Mouse (Mus musculus) testis, adult 2 months (tissue): Measurements from ENCODE around the gene Slc37a4. TPM values are rescaled to one million over a fixed set of nuclear protein-coding genes. Genes with fewer than 3 reads are reported as not detected.
"Not testable (repeated sequence)": the region's sequence is repeated elsewhere in the genome, so short reads cannot be mapped to it uniquely, and the experiment has no call there.

ENCODE experiments used
- H3K27ac ChIP-seq: fragments of 200-500 bp; 2 replicates; pipeline ENCODE4 v1.5.1; 2012; ENCODE audit warnings: low read depth, low read length; ENCODE audit not compliant: control insufficient read depth, insufficient read depth
- H3K27me3 ChIP-seq: fragments of 200-500 bp; 2 replicates; pipeline ENCODE4 v1.6.1; 2012; ENCODE audit warnings: mild to moderate bottlenecking, low read length, moderate library complexity; ENCODE audit not compliant: control insufficient read depth, insufficient read depth
- H3K36me3 ChIP-seq: fragments of 200-500 bp; 2 replicates; pipeline ENCODE4 v1.6.1; 2012; ENCODE audit warnings: mild to moderate bottlenecking, low read length; ENCODE audit not compliant: control insufficient read depth, insufficient read depth
- H3K4me1 ChIP-seq: fragments of 200-500 bp; 2 replicates; pipeline ENCODE4 v1.6.1; 2012; ENCODE audit warnings: low read length; ENCODE audit not compliant: control insufficient read depth, insufficient read depth
- H3K4me3 ChIP-seq: fragments of 200-500 bp; 2 replicates; pipeline ENCODE4 v1.5.1; 2012; ENCODE audit warnings: low read depth, mild to moderate bottlenecking, low read length, moderate library complexity, mixed read lengths; ENCODE audit not compliant: control insufficient read depth
- CTCF ChIP-seq: fragments of 200-500 bp; IDR thresholded peaks from 2 replicates; pipeline ENCODE4 v1.5.1; 2012; ENCODE audit warnings: low read depth, mild to moderate bottlenecking, inconsistent platforms, low read length, moderate library complexity; ENCODE audit not compliant: control insufficient read depth, insufficient read depth, insufficient replicate concordance
- POLR2A ChIP-seq: fragments of 200-500 bp; IDR thresholded peaks from 2 replicates; pipeline ENCODE4 v1.6.1; 2012; ENCODE audit warnings: low read depth, mild to moderate bottlenecking, inconsistent platforms, low read length, moderate library complexity; ENCODE audit not compliant: control insufficient read depth
- polyA plus RNA-seq: library from polyadenylated mRNA; depleted of rRNA; stranded (reverse); fragments of >200 nt; gene quantifications from 2 replicates; pipeline ENCODE4 v1.2.3, GENCODE M21; 2012

Slc37a4 gene
- polyA plus RNA-seq, 1 experiment: 14.1 TPM

DNA sequence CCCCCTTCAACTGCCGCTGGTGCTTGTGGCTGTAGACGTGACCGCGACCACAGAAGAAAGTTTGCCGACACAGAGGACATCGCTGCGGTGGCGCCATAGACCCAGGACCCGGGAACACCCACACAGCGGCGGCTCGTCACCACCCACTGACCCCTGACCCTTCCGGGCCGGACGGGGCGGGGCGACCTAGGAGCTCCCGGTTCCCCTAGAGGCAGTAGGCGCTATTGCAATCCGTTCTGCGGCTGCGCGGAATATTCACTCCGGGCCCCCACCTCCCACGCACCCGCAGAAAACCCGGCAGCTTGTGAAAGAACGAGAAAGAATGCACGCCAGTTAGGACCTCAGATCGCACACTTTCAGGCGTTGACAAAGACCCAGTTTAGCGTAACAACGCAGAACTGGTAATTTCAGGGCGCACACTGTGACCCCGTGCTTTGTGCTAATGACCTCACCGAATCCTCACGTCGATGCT, 21.3 kb downstream of the Slc37a4 start:
- Histone ChIP-seq H3K27me3 (no peaks in the 10 kb centered on the region), H3K4me1 (peaks cover 13% of the 10 kb centered on the region), H3K4me3 (peak overlapping the region; percentile 93), H3K36me3 (no peaks in the 10 kb centered on the region), H3K27ac (peak overlapping the region; percentile 98)
- TF ChIP-seq CTCF (peak; percentile 72), POLR2A (peak; percentile 86)

DNA sequence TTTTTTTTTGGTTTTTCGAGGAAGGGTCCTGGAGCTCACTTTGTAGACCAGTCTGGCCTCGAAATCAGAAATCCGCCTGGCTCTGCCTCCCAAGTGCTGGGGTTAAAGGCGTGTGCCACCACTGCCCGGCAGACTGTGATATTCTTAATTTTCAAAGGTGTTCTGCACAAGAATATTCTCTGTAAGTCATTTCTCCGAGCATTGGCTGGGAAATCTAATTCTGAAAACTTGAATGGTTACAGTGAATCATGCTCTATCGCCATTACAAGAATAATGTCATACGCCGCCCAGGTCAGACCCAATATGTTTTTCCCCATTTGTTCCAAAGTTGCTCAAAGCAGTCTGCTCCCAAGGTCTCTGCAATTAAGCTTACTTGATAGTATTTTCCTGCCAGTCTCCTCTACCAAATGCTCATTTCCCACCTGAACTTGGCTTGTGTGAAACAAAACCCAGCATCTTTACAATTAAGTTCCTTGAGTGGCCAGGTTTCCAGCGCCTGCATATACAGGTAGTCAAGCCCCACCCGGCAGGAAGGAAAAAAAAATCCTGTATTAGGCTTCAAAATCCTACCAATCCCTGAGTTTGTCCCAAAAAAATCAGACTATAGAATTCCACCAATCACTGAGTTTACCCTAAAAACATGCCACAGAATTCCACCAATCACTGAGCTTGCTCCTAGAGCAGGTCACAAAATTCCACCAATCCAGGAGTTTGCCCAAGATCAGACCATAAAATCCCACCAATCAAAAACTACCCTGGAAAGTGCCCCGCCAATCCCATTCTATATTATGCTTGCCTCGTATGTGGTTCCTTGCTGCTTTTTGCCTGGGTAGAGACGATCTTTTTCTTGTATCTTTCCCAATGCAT, 22.1 kb downstream of the Slc37a4 start, which contains the start of gene Ccdc84:
Gene Ccdc84, minus strand, starts transcription at position 51 of the 867 bp plus-strand sequence.
- no peak for TF ChIP-seq POLR2A
- no peak for TF ChIP-seq CTCF
- H3K4me1 ChIP-seq: peaks cover 13% of the 10 kb centered on the region
- H3K27ac ChIP-seq: peak within 1 kb of the TSS; percentile 98
- no peaks in the 10 kb centered on the region for H3K36me3 ChIP-seq
- H3K4me3 ChIP-seq: peak within 1 kb of the TSS; percentile 93
- no peaks in the 10 kb centered on the region for H3K27me3 ChIP-seq

DNA sequence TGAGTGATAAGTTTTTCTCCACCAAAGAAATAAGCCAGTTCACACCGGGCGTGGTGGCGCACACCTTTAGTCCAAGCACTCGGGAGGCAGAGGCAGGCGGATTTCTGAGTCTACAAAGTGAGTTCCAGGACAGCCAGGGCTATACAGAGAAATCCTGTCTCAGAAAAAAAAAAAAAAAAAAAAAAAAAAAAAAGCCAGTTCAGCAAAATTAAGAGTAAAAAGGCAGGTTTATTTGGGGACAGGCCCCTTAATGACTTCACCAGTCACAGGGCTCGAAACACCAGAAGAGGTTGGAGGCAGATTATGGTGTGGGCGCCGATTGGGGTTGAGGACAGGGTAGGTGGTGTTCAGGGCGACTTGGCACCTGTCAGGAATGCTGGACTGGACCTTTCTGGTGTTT, 23.1 kb downstream of the Slc37a4 start:
- H3K4me1 ChIP-seq: peaks cover 13% of the 10 kb centered on the region
- H3K27me3 ChIP-seq, H3K4me3 ChIP-seq, H3K36me3 ChIP-seq: not testable (repeated sequence)
- H3K27ac ChIP-seq: peak overlapping the region; percentile 78; the same call in 1 of the 2 replicates

DNA sequence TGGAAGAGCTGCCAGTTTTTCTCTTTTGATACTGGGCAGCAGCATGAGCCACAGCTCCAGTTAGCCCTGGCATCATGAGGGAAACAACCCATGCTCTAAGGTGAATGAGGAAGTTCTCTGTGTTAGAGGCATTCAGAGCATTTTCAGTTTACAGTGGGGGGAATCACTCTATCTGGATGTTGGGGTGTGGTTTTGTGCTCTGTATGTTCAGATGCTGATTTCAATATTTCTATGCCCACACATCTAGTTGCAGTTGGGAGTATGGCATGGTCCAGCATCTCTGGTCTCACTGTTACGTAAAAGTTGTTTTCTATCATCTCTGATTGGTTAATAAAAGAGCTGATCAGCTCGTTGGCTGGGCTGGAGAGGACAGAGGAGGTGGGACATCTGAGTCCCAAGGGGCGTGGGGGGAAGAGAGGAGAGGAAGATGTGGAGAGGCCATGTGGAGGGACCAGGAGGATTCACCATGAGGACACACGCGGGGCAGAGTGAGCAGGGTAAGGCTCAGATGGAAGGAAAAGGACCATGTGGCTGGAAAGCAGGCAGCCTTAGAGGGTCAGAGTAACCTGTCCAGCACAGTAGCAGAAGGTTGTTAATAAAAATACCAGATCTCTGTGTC, 23.7 kb downstream of the Slc37a4 start:
- no peak for TF ChIP-seq POLR2A
- no peak for TF ChIP-seq CTCF
- H3K4me1 ChIP-seq: peaks cover 13% of the 10 kb centered on the region
- no peak overlapping the region for H3K27ac ChIP-seq
- H3K4me3 ChIP-seq: no peak overlapping the region
- no peaks in the 10 kb centered on the region for H3K36me3 ChIP-seq
- no peaks in the 10 kb centered on the region for H3K27me3 ChIP-seq

DNA sequence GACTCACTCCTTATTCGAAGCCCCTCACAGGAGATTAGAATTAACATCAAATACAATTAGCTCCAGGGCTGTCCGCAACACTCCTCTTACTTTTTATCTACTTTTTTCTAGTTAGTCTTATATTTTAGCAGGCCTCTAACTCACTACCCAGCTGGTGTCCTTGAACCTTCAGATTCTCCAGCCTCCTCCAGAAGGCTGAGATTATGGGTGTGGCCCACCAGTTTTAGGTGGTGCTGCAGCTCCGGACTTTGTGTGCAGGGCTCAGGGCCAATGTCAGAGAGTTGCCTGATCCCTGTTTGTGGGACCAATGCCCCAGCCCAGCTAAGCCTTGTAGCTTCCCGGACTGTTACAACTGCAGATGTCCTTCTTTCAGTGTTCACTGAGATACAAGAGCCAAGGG, 26.9 kb downstream of the Slc37a4 start:
- no peaks in the 10 kb centered on the region for H3K27me3 ChIP-seq
- H3K27ac ChIP-seq: no peak overlapping the region
- no peaks in the 10 kb centered on the region for H3K36me3 ChIP-seq
- TF ChIP-seq CTCF: no peak
- H3K4me1 ChIP-seq: peaks cover 5% of the 10 kb centered on the region
- H3K4me3 ChIP-seq: no peak overlapping the region

DNA sequence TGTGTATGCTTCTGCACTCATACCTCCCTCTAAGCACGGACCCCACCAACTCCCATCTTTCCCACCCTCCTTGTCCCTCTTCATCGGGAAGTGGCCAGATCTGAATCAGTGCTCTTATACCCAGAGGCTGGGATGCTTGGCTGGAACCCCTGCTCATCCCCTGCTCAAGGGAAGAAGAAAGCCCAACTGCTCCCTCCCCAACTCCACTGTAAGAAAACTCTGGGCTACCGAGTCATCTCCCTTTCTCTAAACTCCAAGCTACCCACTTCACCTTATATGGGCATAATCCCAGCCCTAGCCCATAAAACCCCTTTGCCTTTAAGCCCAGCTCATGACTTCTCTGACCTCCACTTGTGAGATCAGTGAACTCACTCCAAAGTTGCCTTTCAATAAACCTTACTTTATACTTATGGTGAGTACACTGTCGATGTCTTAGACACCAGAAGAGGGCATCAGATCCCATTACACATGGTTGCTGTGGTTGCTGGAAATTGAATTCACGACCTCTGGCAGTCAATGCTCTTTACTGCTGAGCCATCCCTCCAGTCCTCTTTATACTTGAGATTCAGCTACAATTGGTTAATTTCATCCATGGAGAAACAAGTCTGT, 36.0 kb downstream of the Slc37a4 start:
- TF ChIP-seq POLR2A (no peak), CTCF (no peak)

DNA sequence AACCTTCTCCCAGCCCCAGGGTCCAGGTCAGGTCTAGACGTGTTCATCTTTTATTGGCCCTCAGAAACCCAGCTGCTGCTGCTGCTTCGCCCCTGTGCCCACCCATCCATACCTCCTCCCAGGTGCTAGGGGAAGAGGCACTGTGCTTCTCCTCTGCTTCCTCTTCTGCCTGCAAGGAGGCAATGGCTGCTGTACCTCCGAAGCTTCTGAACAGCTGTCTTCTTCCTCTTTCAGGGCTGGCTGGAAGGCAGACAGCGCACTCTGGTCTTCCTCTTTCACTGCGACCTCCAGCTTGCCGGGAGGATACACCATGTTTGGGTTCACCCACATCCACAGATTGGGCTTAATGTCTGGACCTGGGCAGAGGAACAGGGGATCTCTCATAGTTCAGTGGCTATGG, 39.1 kb downstream of the Slc37a4 start:
- Histone ChIP-seq H3K4me1 (no peaks in the 10 kb centered on the region; the same call in 1 of the 2 replicates), H3K27ac (no peak overlapping the region), H3K36me3 (no peaks in the 10 kb centered on the region), H3K4me3 (no peak overlapping the region), H3K27me3 (no peaks in the 10 kb centered on the region)
- no peak for TF ChIP-seq CTCF

More for the DNA sequence above, 36.0 kb downstream of the Slc37a4 start:
- H3K4me1 ChIP-seq: no peaks in the 10 kb centered on the region
- no peak overlapping the region for H3K4me3 ChIP-seq
- H3K27ac ChIP-seq: no peak overlapping the region
- H3K27me3 ChIP-seq: no peaks in the 10 kb centered on the region
- no peaks in the 10 kb centered on the region for H3K36me3 ChIP-seq
